8 mouse cellular contexts compared by ENCODE assay signal in genomic region chr2:172346933-172347611, GRCm38 (mm10). TPM values are rescaled to one million over a fixed set of nuclear protein-coding genes. Genes with fewer than 3 reads are reported as not detected.
A peak's percentile ranks its signal among the peaks of the same experiment; 100 is the strongest.
DNase-seq lines count a peak whose midpoint lies in the region; ATAC-seq lines count a peak whose summit lies in the region.

No protein-coding gene starts in this region.

- intact Hi-C loops in heart, postnatal 36 days (cut with DNase I), result loop anchor here (10.0 kb wide), 1 partner anchor 1318 kb away; no protein-coding TSS in a partner anchor

- 0 out of 2 replicates have a peak, but pooled peaks cover 4% of the 10 kb centered on the region for H3K9me3 ChIP-seq in heart, embryonic 12.5 days (replicated peaks)
- H3K9me3 ChIP-seq in hindbrain, embryonic 13.5 days, result no peaks in the 10 kb centered on the region
- H3K9me3 ChIP-seq in midbrain, embryonic 14.5 days (ENCODE audit: control insufficient read depth, low read length), result no peaks in the 10 kb centered on the region

- H3K27me3 ChIP-seq in heart, embryonic 12.5 days (replicated peaks), result no peaks in the 10 kb centered on the region
- H3K27me3 ChIP-seq in hindbrain, embryonic 13.5 days, result no peaks in the 10 kb centered on the region
- no peaks in the 10 kb centered on the region for H3K27me3 ChIP-seq in midbrain, embryonic 14.5 days (ENCODE audit: control insufficient read depth, insufficient read depth, low read length)

- peak; percentile 66 for ATAC-seq in heart, embryonic 12.5 days (ENCODE audit: insufficient number of reproducible peaks, low FRiP score)
- ATAC-seq in hindbrain, embryonic 13.5 days (ENCODE audit: low FRiP score), result no peak
- ATAC-seq in midbrain, embryonic 14.5 days (ENCODE audit: low FRiP score, low TSS enrichment), result no peak

- peak overlapping the region; percentile 83; the same call in 1 of the 2 replicates for H3K9ac ChIP-seq in heart, embryonic 12.5 days
- H3K9ac ChIP-seq in hindbrain, embryonic 13.5 days, result 0 out of 2 replicates have a peak overlapping the region, but pooled peaks have one; percentile 83
- H3K9ac ChIP-seq in midbrain, embryonic 14.5 days (replicated peaks; ENCODE audit: low read length), result no peak overlapping the region

- peak overlapping the region; percentile 76 for H3K27ac ChIP-seq in heart, embryonic 12.5 days (ENCODE audit: poor library complexity, severe bottlenecking)
- no peak overlapping the region for H3K27ac ChIP-seq in hindbrain, embryonic 13.5 days
- no peak overlapping the region for H3K27ac ChIP-seq in midbrain, embryonic 14.5 days (replicated peaks; ENCODE audit: low read depth, low read length)

- peak overlapping the region; percentile 77 for H3K4me3 ChIP-seq in heart, embryonic 12.5 days
- H3K4me3 ChIP-seq in hindbrain, embryonic 13.5 days, result peak overlapping the region; percentile 63
- H3K4me3 ChIP-seq in midbrain, embryonic 14.5 days (replicated peaks; ENCODE audit: low read depth, low read length), result peak overlapping the region; percentile 65

- H3K36me3 ChIP-seq in heart, embryonic 12.5 days, result no peaks in the 10 kb centered on the region
- H3K36me3 ChIP-seq in hindbrain, embryonic 13.5 days, result no peaks in the 10 kb centered on the region
- no peaks in the 10 kb centered on the region for H3K36me3 ChIP-seq in midbrain, embryonic 14.5 days (ENCODE audit: control insufficient read depth, insufficient read depth, low read length)

- no peak for DNase-seq in heart, postnatal 36 days
- DNase-seq in c-Kit-negative CD71-positive TER-119-positive erythroid progenitor cells, embryonic 14.5 days (ENCODE audit: low read depth, low spot score), result peak; percentile 62
- DNase-seq in midbrain, embryonic 14.5 days, result no peak
- no peak for DNase-seq in right cerebral cortex, postnatal 10 days (ENCODE audit: low spot score in 2 of 2)
- DNase-seq in gastrocnemius, postnatal 25 days, result no peak
- no peak for DNase-seq in gastrocnemius, adult 18-20 months (ENCODE audit: low spot score)

- H3K4me1 ChIP-seq in heart, embryonic 12.5 days (replicated peaks), result peaks cover 42% of the 10 kb centered on the region
- H3K4me1 ChIP-seq in hindbrain, embryonic 13.5 days (replicated peaks), result peaks cover 43% of the 10 kb centered on the region
- peaks cover 10% of the 10 kb centered on the region; the same call in 1 of the 2 replicates for H3K4me1 ChIP-seq in midbrain, embryonic 14.5 days (ENCODE audit: control insufficient read depth, insufficient read depth, low read length)

- peak overlapping the region; percentile 91 for H3K4me2 ChIP-seq in heart, embryonic 12.5 days
- H3K4me2 ChIP-seq in hindbrain, embryonic 13.5 days, result peak overlapping the region; percentile 98
- H3K4me2 ChIP-seq in midbrain, embryonic 14.5 days (ENCODE audit: low read length), result peak overlapping the region; percentile 99

- WGBS in heart, embryonic 12.5 days, result 49% methylated on average over 8 of the region's 8 CpGs
- 56% methylated on average over 8 of the region's 8 CpGs for WGBS in hindbrain, embryonic 13.5 days
- 72% methylated on average over 8 of the region's 8 CpGs for WGBS in midbrain, embryonic 14.5 days

RNA-seq across cellular contexts. Expression of gene Fam210b, which starts 1.7 kb away (rescaled TPM):
- polyA plus RNA-seq in heart, embryonic 12.5 days (2016; fragmentation: Nextera tagmentation; extraction: Ambion mirVana), result 24.3 and 24.5 TPM in 2 replicates
- total RNA-seq in heart, postnatal 36 days (2021), result 1 to 10 TPM; 6.8 to 7.1 TPM
- polyA plus RNA-seq in hindbrain, embryonic 13.5 days (2015; fragmentation: Nextera tagmentation; extraction: Ambion mirVana), result 25.8 and 27.1 TPM in 2 replicates
- polyA plus RNA-seq in midbrain, embryonic 14.5 days (2014; fragmentation: Nextera tagmentation; extraction: Ambion mirVana), result 15.4 and 21.6 TPM in 2 replicates
- total RNA-seq in gastrocnemius, postnatal 25 days (2021), result 1 to 10 TPM; 3.2 to 3.4 TPM
- total RNA-seq in gastrocnemius, adult 18-20 months (2021), result 1 to 10 TPM; 5.3 to 6.1 TPM

RNA-seq across cellular contexts. Expression of gene Aurka, which starts 23.3 kb away (rescaled TPM):
- 102 and 106 TPM in 2 replicates for polyA plus RNA-seq in heart, embryonic 12.5 days (2016; fragmentation: Nextera tagmentation; extraction: Ambion mirVana)
- 1 to 10 TPM in 1 of 2 experiments, under 1 TPM in 1; 0.95 to 1.1 TPM for total RNA-seq in heart, postnatal 36 days (2021)
- polyA plus RNA-seq in hindbrain, embryonic 13.5 days (2015; fragmentation: Nextera tagmentation; extraction: Ambion mirVana), result 26.7 and 26.8 TPM in 2 replicates
- polyA plus RNA-seq in midbrain, embryonic 14.5 days (2014; fragmentation: Nextera tagmentation; extraction: Ambion mirVana), result 14.0 and 25.4 TPM in 2 replicates
- 1 to 10 TPM; 3.3 to 3.6 TPM for total RNA-seq in gastrocnemius, postnatal 25 days (2021)
- 10 to 100 TPM in 1 of 2 experiments, 1 to 10 TPM in 1; 7.5 to 15.0 TPM for total RNA-seq in gastrocnemius, adult 18-20 months (2021)

RNA-seq across cellular contexts. Expression of gene Cstf1, which starts 23.4 kb away (rescaled TPM):
- polyA plus RNA-seq in heart, embryonic 12.5 days (2016; fragmentation: Nextera tagmentation; extraction: Ambion mirVana), result 34.6 and 35.2 TPM in 2 replicates
- total RNA-seq in heart, postnatal 36 days (2021), result 10 to 100 TPM; 18.2 to 19.6 TPM
- polyA plus RNA-seq in hindbrain, embryonic 13.5 days (2015; fragmentation: Nextera tagmentation; extraction: Ambion mirVana), result 25.2 and 27.1 TPM in 2 replicates
- 31.8 and 34.6 TPM in 2 replicates for polyA plus RNA-seq in midbrain, embryonic 14.5 days (2014; fragmentation: Nextera tagmentation; extraction: Ambion mirVana)
- total RNA-seq in gastrocnemius, postnatal 25 days (2021), result 10 to 100 TPM; 13.2 to 16.3 TPM
- 10 to 100 TPM; 17.3 to 17.6 TPM for total RNA-seq in gastrocnemius, adult 18-20 months (2021)

RNA-seq across cellular contexts. Expression of gene Cass4, which starts 46.5 kb away (rescaled TPM):
- 0.28 and 0.36 TPM in 2 replicates for polyA plus RNA-seq in heart, embryonic 12.5 days (2016; fragmentation: Nextera tagmentation; extraction: Ambion mirVana)
- under 1 TPM; 0.36 to 0.46 TPM for total RNA-seq in heart, postnatal 36 days (2021)
- polyA plus RNA-seq in hindbrain, embryonic 13.5 days (2015; fragmentation: Nextera tagmentation; extraction: Ambion mirVana), result 0.13 and 0.19 TPM in 2 replicates
- 0.19 and 0.28 TPM in 2 replicates for polyA plus RNA-seq in midbrain, embryonic 14.5 days (2014; fragmentation: Nextera tagmentation; extraction: Ambion mirVana)
- total RNA-seq in gastrocnemius, postnatal 25 days (2021), result under 1 TPM; 0.23 to 0.27 TPM
- under 1 TPM; 0.14 to 0.38 TPM for total RNA-seq in gastrocnemius, adult 18-20 months (2021)
